Mouse (Mus musculus) liver, embryonic 13.5 days (tissue): ENCODE data around the gene Gsg1l. TPM values are rescaled to one million over a fixed set of nuclear protein-coding genes. Genes with fewer than 3 reads are reported as not detected.

Experiments used
- ATAC-seq: fragments of 200-750 bp; cut with Nextera tagmentation; 2 replicates; pipeline ENCODE4 v1.8.0; 2017; ENCODE audit warnings: low read depth, mild to moderate bottlenecking, moderate number of reproducible peaks, moderate library complexity
- DNase-seq: peaks from one replicate; pipeline ENCODE4 v3.0.0; 2022
- H3K27ac ChIP-seq: fragments of 300-500 bp; sonication (generic); 2 replicates; pipeline ENCODE4 v1.5.1; 2015; ENCODE audit warnings: moderate library complexity, mild to moderate bottlenecking, inconsistent platforms
- H3K27me3 ChIP-seq: fragments of 300-500 bp; sonication (generic); 2 replicates; pipeline ENCODE4 v1.6.1; 2015; ENCODE audit warnings: mild to moderate bottlenecking, inconsistent platforms
- H3K36me3 ChIP-seq: fragments of 300-500 bp; sonication (generic); 2 replicates; pipeline ENCODE4 v1.6.1; 2015; ENCODE audit warnings: mild to moderate bottlenecking, inconsistent platforms
- H3K4me1 ChIP-seq: fragments of 300-500 bp; sonication (generic); replicated peaks from 2 replicates; pipeline ENCODE4 v1.6.1; 2015; ENCODE audit warnings: inconsistent platforms
- H3K4me2 ChIP-seq: fragments of 300-500 bp; sonication (generic); 2 replicates; pipeline ENCODE4 v1.6.1; 2015; ENCODE audit warnings: inconsistent platforms, mild to moderate bottlenecking, moderate library complexity
- H3K4me3 ChIP-seq: fragments of 300-500 bp; sonication (generic); replicated peaks from 2 replicates; pipeline ENCODE4 v1.5.1; 2015; ENCODE audit warnings: mild to moderate bottlenecking, inconsistent platforms
- H3K9ac ChIP-seq: fragments of 300-500 bp; sonication (generic); 2 replicates; pipeline ENCODE4 v1.6.1; 2015; ENCODE audit warnings: mild to moderate bottlenecking, inconsistent platforms
- H3K9me3 ChIP-seq: fragments of 300-500 bp; sonication (generic); replicated peaks from 2 replicates; pipeline ENCODE4 v1.6.1; 2016; ENCODE audit warnings: inconsistent platforms
- WGBS: fragments of 180-500 bp; shearing (Covaris S2); methylation state at CpG from one replicate; pipeline ENCODE4 v1.1.7; 2015; ENCODE audit not compliant: insufficient replicate concordance; 5-methylcytosine and 5-hydroxymethylcytosine counted together
- polyA plus RNA-seq: library from polyadenylated mRNA; unstranded; fragments of >200 nt; fragmentation: Nextera tagmentation; extraction: Ambion mirVana; gene quantifications from 2 replicates; pipeline ENCODE4 v1.2.1, GENCODE M21; 2015

Gsg1l gene
- polyA plus RNA-seq, 1 experiment from 2014 or later: 0.06 TPM

DNA sequence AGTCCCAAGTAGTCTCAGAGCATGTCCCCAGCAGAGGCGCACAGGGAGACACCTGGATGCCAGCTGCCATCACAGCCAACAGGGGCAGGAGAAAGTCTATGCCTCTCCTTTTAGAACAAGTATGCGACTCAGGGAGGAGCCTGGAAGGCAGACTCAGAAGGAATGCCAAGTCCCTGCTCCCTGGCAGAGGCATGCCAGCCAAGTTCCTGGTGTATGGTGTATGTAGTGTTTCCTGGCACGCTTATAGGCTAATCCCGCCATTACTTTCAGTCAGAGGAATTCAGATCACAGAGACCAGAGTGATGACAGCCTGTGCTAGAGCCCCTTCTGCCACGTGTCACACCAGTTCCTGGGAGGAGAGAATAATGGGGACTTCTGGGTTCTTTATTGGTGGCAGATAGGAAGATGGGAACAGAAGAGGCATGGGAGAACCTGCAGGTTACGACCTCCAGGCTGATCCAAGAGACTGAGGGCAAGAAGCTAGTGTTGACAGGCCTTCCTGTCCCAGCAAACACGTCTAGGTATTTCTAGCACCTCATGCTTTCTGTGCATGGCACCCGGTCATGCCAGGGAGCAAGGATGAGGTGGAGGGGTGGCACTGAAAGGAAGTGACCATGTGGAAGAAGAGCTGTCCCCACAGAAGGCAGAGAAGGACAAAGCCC lies 235.2 kb downstream of the Gsg1l start:
- Histone ChIP-seq H3K4me2 (no peak overlapping the region), H3K4me1 (no peaks in the 10 kb centered on the region), H3K9ac (no peak overlapping the region), H3K27ac (no peak overlapping the region), H3K27me3 (no peaks in the 10 kb centered on the region), H3K36me3 (no peaks in the 10 kb centered on the region), H3K9me3 (no peaks in the 10 kb centered on the region), H3K4me3 (no peak overlapping the region)
- no peak for DNase-seq
- WGBS: 57% methylated on average over 8 of the region's 8 CpGs
- ATAC-seq: no peak

DNA sequence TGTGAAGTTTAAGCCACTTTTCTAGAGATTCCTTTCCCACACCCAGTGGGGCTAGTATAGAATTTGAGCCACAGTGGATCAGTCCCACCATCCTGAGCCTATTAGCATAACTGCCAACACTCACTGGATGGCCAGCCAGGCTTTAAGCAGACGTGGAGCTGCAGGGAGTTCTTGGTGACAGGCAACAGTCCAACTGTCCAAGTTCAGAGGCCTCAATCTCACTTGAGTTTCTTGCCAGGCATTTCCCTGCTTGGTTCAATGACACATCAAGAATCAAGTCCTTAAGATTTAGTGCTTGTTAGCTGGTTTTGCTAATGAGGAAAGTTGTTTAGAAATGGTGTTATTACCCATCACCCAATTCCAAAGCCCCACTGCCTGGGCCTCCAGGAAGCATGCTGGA lies 236.6 kb downstream of the Gsg1l start:
- Histone ChIP-seq H3K27me3 (no peaks in the 10 kb centered on the region), H3K27ac (no peak overlapping the region), H3K4me3 (no peak overlapping the region), H3K9me3 (no peaks in the 10 kb centered on the region), H3K4me2 (no peak overlapping the region), H3K36me3 (no peaks in the 10 kb centered on the region), H3K4me1 (no peaks in the 10 kb centered on the region), H3K9ac (no peak overlapping the region)
- no peak for ATAC-seq
- DNase-seq: no peak
- WGBS: 45% methylated on average over 1 of the region's 1 CpGs

DNA sequence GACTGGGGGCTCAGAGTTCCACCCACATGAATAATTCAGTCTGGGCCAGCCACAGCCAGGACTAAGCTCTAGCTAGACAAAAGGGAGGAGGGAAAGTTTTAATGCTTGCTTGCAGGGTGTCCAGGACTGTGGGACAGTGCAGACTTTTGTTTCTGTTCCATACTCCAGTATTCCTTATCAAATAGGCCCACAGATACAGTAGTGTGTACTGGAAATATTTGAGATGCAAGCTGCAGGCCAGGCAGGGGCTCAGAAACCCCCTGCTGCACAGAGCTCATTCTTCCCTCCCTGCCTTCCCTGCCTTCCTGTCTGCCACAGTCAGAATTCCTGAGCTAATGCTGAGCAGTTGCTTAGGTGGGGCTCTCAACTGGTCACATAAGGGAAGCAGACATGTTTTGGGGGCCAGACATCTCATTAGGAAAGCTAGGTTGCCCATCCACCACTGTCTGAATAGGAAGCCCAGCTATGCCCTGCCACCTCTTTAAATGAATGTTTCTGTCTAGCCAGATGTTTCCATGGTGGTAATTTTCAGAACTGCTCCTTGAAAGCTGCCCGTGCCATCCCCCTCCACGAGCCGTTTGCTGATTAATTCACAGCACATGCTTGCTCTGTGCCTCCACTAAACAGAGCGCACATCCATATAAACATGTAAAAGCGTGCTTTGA lies 244.0 kb downstream of the Gsg1l start:
- Histone ChIP-seq H3K4me1 (no peaks in the 10 kb centered on the region), H3K4me2 (no peak overlapping the region), H3K27me3 (no peaks in the 10 kb centered on the region), H3K36me3 (no peaks in the 10 kb centered on the region), H3K9me3 (no peaks in the 10 kb centered on the region), H3K27ac (no peak overlapping the region), H3K9ac (no peak overlapping the region), H3K4me3 (no peak overlapping the region)
- ATAC-seq: no peak
- WGBS: 71% methylated on average over 5 of the region's 5 CpGs
- DNase-seq: no peak

- Histone ChIP-seq H3K4me1 (peaks cover 8% of the 10 kb centered on the region), H3K27me3 (no peaks in the 10 kb centered on the region), H3K4me3 (no peak overlapping the region), H3K9me3 (no peaks in the 10 kb centered on the region), H3K9ac (no peak overlapping the region), H3K36me3 (no peaks in the 10 kb centered on the region), H3K4me2 (no peak overlapping the region), H3K27ac (no peak overlapping the region)
- no peak for ATAC-seq
- WGBS: 70% methylated on average over 2 of the region's 2 CpGs
- DNase-seq: no peak
These were observed 248.7 kb downstream of the Gsg1l start for GRCm38 (mm10) chr7:125833471-125833870.

DNA sequence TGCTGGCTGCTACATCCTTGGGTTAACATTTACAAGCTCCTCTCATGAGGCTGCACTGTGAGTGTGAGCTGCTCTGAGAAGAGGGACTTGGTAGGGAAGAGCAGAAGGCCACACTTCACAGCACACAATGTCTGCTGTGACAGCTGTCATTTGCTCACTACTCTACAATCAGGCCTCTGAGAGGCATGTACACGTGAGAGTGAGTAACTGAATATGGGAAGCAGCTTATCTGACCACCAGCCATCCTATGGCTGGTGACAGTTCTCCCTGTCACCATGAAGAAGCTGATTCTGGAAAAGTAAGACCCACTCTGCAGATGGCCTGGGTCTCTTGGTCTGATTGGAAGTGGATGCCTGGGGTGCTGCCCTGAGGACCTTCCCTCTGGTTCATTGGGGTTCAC lies 249.4 kb downstream of the Gsg1l start:
- no peak for ATAC-seq
- Histone ChIP-seq H3K4me1 (peaks cover 8% of the 10 kb centered on the region), H3K27me3 (no peaks in the 10 kb centered on the region), H3K9ac (no peak overlapping the region), H3K27ac (no peak overlapping the region), H3K36me3 (no peaks in the 10 kb centered on the region), H3K9me3 (no peaks in the 10 kb centered on the region), H3K4me3 (no peak overlapping the region), H3K4me2 (no peak overlapping the region)
- 21% methylated on average over 1 of the region's 1 CpGs for WGBS
- no peak for DNase-seq

- Histone ChIP-seq H3K27ac (no peak overlapping the region), H3K4me1 (peaks cover 8% of the 10 kb centered on the region)
These were observed 253.0 kb downstream of the Gsg1l start for GRCm38 (mm10) chr7:125829121-125829666.

DNA sequence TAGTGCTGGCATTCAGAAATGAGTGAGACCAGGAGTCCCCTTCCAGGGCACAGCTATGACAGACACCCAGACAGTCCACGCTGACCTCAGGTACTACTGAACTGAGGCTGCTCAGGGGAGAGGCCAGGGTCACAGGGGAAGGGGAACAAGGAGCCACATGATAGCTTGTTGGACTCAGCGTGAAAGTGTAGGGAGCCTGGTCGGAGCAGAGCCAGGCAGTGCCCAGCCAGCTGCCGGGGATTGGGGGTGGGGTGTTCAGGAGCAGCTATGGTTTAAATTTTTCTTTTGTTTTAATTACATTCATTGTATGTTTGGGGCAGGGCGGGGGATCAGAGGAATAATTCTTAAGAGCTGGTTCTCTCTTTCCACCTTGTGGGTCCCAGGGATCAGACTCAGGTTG lies 253.7 kb downstream of the Gsg1l start:
- H3K36me3 ChIP-seq: no peaks in the 10 kb centered on the region
- 67% methylated on average over 5 of the region's 5 CpGs for WGBS
- no peak overlapping the region for H3K27ac ChIP-seq
- H3K4me2 ChIP-seq: no peak overlapping the region
- no peak for ATAC-seq
- H3K4me1 ChIP-seq: peaks cover 8% of the 10 kb centered on the region
- DNase-seq: no peak
- no peaks in the 10 kb centered on the region for H3K9me3 ChIP-seq
- H3K9ac ChIP-seq: no peak overlapping the region
- no peaks in the 10 kb centered on the region for H3K27me3 ChIP-seq
- H3K4me3 ChIP-seq: no peak overlapping the region

More at GRCm38 (mm10) chr7:125829121-125829666, 253.0 kb downstream of the Gsg1l start:
- 47% methylated on average over 3 of the region's 3 CpGs for WGBS
- Histone ChIP-seq H3K36me3 (no peaks in the 10 kb centered on the region), H3K9me3 (no peaks in the 10 kb centered on the region), H3K9ac (no peak overlapping the region), H3K4me3 (no peak overlapping the region), H3K27me3 (no peaks in the 10 kb centered on the region), H3K4me2 (no peak overlapping the region)
- no peak for DNase-seq
- no peak for ATAC-seq

Other genes with a start within 250 kb of the Gsg1l start
- gene Xpo6, start 118.1 kb upstream of the Gsg1l start, polyA plus RNA-seq: 19.5 and 20.6 TPM in 2 replicates
- gene Sbk1, start 190.2 kb upstream of the Gsg1l start, polyA plus RNA-seq: 1.3 and 1.5 TPM in 2 replicates